Mouse (Mus musculus) intestine, embryonic 16.5 days (tissue): ENCODE results near the gene Gm9. TPM values are rescaled to one million over a fixed set of nuclear protein-coding genes. Genes with fewer than 3 reads are reported as not detected.
"Not testable (repeated sequence)": the region's sequence is repeated elsewhere in the genome, so short reads cannot be mapped to it uniquely, and the experiment has no call there.

Experiments used
- ATAC-seq: fragments of 200-750 bp; cut with Nextera tagmentation; 2 replicates; pipeline ENCODE4 v1.8.0; 2017; ENCODE audit warnings: moderate TSS enrichment, moderate library complexity
- H3K27ac ChIP-seq: fragments of 300-500 bp; sonication (generic); 2 replicates; pipeline ENCODE4 v1.5.1; 2014; ENCODE audit warnings: mild to moderate bottlenecking, low read length
- H3K27me3 ChIP-seq: fragments of 300-500 bp; sonication (generic); replicated peaks from 2 replicates; pipeline ENCODE4 v1.6.1; 2014; ENCODE audit warnings: low read length, control low read depth, mixed read lengths; ENCODE audit not compliant: control insufficient read depth, insufficient read depth
- H3K36me3 ChIP-seq: fragments of 300-500 bp; sonication (generic); 2 replicates; pipeline ENCODE4 v1.6.1; 2014; ENCODE audit warnings: low read length, control low read depth; ENCODE audit not compliant: control insufficient read depth, insufficient read depth
- H3K4me1 ChIP-seq: fragments of 300-500 bp; sonication (generic); 2 replicates; pipeline ENCODE4 v1.6.1; 2014; ENCODE audit warnings: low read length, control low read depth, mixed read lengths; ENCODE audit not compliant: control insufficient read depth, insufficient read depth
- H3K4me2 ChIP-seq: fragments of 300-500 bp; sonication (generic); 2 replicates; pipeline ENCODE4 v1.6.1; 2014; ENCODE audit warnings: low read depth, low read length, control low read depth
- H3K4me3 ChIP-seq: fragments of 300-500 bp; sonication (generic); 2 replicates; pipeline ENCODE4 v1.5.1; 2014; ENCODE audit warnings: mild to moderate bottlenecking, low read length
- H3K9ac ChIP-seq: fragments of 300-500 bp; sonication (generic); 2 replicates; pipeline ENCODE4 v1.6.1; 2014; ENCODE audit warnings: low read depth, low read length
- H3K9me3 ChIP-seq: fragments of 300-500 bp; sonication (generic); 2 replicates; pipeline ENCODE4 v1.6.1; 2016; ENCODE audit warnings: low read length, control low read depth; ENCODE audit not compliant: control insufficient read depth
- WGBS: fragments of 180-500 bp; shearing (Covaris S2); extraction: QIAGEN DNeasy Blood & Tissue Kit; methylation state at CpG from one replicate; pipeline ENCODE4 v1.1.7; 2014; 5-methylcytosine and 5-hydroxymethylcytosine counted together
- polyA plus RNA-seq: library from polyadenylated mRNA; unstranded; fragments of >200 nt; fragmentation: Nextera tagmentation; extraction: Ambion mirVana; gene quantifications from 2 replicates; pipeline ENCODE4 v1.2.1, GENCODE M21; 2015

Gm9 gene
- not detected in 2 replicates for polyA plus RNA-seq

DNA sequence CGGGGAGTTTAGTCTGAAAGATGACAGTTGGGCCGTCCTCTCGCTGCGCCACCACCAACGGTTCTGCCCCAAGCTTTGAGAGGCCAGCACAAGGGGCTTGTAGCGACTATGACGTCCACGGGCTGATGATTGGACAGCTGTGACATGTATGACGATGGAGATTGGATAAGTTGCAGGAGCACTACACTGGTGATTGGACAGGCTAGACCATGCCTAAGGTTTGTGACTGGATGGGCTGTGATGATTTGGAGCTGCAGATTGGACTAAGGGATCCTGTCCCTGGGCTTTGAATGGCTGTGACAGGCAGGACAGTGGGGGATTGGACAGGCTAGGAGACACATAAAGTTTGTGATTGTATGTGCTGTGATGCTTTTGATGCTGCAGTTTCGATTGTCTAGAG, at the start of gene Gm9:
Gene Gm9, minus strand, starts transcription at position 101 of the 400 bp plus-strand sequence.
- Histone ChIP-seq H3K4me3 (no peak within 1 kb of the TSS), H3K9me3 (no peaks in the 10 kb centered on the region), H3K27me3 (no peaks in the 10 kb centered on the region), H3K9ac (no peak within 1 kb of the TSS), H3K27ac (no peak within 1 kb of the TSS), H3K4me2 (no peak within 1 kb of the TSS), H3K36me3 (no peaks in the 10 kb centered on the region), H3K4me1 (no peaks in the 10 kb centered on the region)
- no peak for ATAC-seq
- WGBS: 86% methylated on average over 10 of the region's 10 CpGs

DNA sequence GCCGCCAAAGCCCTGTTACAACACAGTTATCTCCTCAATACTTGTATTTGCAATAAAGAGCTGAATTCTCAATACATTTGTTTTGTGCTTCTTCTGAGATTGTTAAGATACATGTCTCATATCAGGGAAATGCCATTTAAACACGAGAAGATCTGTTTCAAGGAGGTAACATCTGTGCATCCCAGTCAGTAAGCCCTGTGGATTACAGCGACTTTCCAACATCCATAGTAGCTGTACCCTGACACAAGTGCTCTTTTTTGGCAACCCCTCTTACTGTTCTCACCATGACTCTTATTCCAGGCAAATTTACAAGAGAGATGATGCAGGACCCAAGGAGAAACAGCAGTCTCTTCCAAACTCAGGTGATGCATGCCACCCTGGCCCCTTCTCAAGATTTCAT, 38.8 kb upstream of the Gm9 start, which contains the start of gene Rhox3a:
Gene Rhox3a, plus strand, starts transcription at position 301 of the 400 bp plus-strand sequence.
- not testable (repeated sequence) for H3K4me3 ChIP-seq, H3K4me1 ChIP-seq, H3K36me3 ChIP-seq, H3K4me2 ChIP-seq, H3K9ac ChIP-seq, H3K27me3 ChIP-seq, ATAC-seq, H3K9me3 ChIP-seq, H3K27ac ChIP-seq
- WGBS: no CpG with 5 or more reads among the region's 3 CpGs

DNA sequence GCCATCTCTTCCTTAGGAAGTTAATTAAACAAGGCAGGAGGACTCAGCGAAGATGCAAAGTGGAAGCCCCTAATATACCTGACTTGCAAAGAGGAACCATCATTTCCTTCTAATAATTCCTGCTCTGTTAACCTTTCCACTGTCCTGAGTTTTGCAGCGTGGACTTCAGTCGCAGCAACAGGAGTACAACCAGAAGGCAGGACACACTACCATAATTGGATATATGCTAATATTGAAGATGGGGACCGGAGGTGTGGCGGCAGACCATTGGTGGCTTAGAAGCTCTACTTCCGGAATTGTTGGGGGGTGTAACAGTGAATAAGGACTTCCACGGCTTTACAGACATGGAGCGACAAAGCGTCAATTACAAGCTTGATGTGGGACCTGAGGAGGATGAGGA, 33.8 kb upstream of the Gm9 start, which contains the start of gene Rhox2a:
Gene Rhox2a, plus strand, starts transcription at position 301 of the 400 bp plus-strand sequence.
- H3K4me2 ChIP-seq, H3K9me3 ChIP-seq, H3K9ac ChIP-seq, H3K4me3 ChIP-seq, H3K4me1 ChIP-seq, H3K36me3 ChIP-seq, ATAC-seq, H3K27ac ChIP-seq, H3K27me3 ChIP-seq: not testable (repeated sequence)
- no CpG with 5 or more reads among the region's 9 CpGs for WGBS

DNA sequence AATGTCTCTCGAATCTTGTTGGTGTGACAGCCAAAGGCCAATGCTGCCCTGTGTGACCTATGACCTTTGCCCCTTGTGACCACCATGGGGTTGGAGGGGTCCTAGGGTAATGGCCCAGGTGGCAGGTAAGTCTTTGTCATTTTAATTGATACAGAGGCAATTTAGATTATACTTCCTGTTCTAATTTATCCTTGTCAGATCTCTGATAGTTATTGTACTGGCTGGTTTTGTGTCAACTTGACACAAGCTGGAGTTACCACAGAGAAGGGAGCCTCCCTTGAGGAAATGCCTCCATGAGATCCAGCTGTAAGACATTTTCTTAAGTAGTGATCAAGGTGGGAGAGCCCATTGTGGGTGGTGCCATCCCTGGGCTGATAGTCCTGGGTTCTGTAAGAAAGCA, 11.3 kb upstream of the Gm9 start, which contains the start of gene Rhox1:
Gene Rhox1, minus strand, starts transcription at position 101 of the 400 bp plus-strand sequence.
- not testable (repeated sequence) for H3K9ac ChIP-seq, H3K27me3 ChIP-seq, H3K4me1 ChIP-seq, H3K27ac ChIP-seq, H3K4me3 ChIP-seq, ATAC-seq, H3K36me3 ChIP-seq, H3K9me3 ChIP-seq, H3K4me2 ChIP-seq
- WGBS: 71% methylated on average over 1 of the region's 1 CpGs

- Histone ChIP-seq H3K4me1 (no peaks in the 10 kb centered on the region), H3K9ac (no peak overlapping the region), H3K4me2 (no peak overlapping the region), H3K27me3 (no peaks in the 10 kb centered on the region), H3K4me3 (no peak overlapping the region), H3K36me3 (no peaks in the 10 kb centered on the region), H3K27ac (no peak overlapping the region), H3K9me3 (no peaks in the 10 kb centered on the region)
- no peak for ATAC-seq
- 59% methylated on average over 8 of the region's 8 CpGs for WGBS
These were observed 12.2 kb downstream of the Gm9 start for GRCm38 (mm10) chrX:37198676-37199075.

DNA sequence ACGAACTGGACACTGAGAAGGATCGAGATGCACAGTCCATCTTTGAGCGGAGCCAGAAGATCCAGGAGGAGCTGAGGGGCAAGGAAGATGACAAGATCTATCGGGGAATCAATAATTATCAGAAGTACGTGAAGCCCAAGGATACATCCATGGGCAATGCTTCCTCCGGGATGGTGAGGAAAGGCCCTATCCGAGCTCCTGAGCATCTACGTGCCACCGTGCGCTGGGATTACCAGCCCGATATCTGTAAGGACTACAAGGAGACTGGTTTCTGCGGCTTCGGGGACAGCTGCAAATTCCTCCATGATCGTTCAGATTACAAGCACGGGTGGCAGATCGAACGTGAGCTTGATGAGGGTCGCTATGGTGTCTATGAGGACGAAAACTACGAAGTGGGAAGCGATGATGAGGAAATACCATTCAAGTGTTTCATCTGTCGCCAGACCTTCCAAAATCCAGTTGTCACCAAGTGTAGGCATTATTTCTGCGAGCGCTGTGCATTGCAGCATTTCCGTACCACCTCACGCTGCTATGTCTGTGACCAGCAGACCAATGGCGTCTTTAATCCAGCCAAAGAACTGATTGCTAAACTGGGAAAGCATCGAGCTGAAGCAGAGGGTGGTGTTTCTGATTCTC, 19.0 kb downstream of the Gm9 start:
- Histone ChIP-seq H3K27me3 (no peaks in the 10 kb centered on the region), H3K4me3 (peak overlapping the region; percentile 62), H3K9ac (peak overlapping the region; percentile 67), H3K4me2 (peak overlapping the region; percentile 64), H3K4me1 (no peaks in the 10 kb centered on the region), H3K9me3 (no peaks in the 10 kb centered on the region), H3K36me3 (no peaks in the 10 kb centered on the region), H3K27ac (no peak overlapping the region)
- 24% methylated on average over 28 of the region's 28 CpGs for WGBS
- ATAC-seq: peak; percentile 22; the same call in 1 of the 2 replicates

GRCm38 (mm10) chrX:37191105-37191743, 19.6 kb downstream of the Gm9 start, which contains the start of the genes Ndufa1 and Rnf113a1:
TSS of gene Ndufa1 (minus strand) at chrX:37191163.
TSS of gene Rnf113a1 (plus strand) at chrX:37191245.
- peak within 1 kb of the TSS; percentile 64 for H3K4me2 ChIP-seq
- peak within 1 kb of the TSS; percentile 67 for H3K9ac ChIP-seq
- H3K4me3 ChIP-seq: peak within 1 kb of the TSS; percentile 62
- no peaks in the 10 kb centered on the region for H3K9me3 ChIP-seq
- WGBS: 18% methylated on average over 54 of the region's 63 CpGs
- H3K27me3 ChIP-seq: no peaks in the 10 kb centered on the region
- 0 out of 2 replicates have a peak within 1 kb of the TSS, but pooled peaks have one; percentile 51 for H3K27ac ChIP-seq
- ATAC-seq: peak; percentile 93
- no peaks in the 10 kb centered on the region for H3K4me1 ChIP-seq
- no peaks in the 10 kb centered on the region for H3K36me3 ChIP-seq

DNA sequence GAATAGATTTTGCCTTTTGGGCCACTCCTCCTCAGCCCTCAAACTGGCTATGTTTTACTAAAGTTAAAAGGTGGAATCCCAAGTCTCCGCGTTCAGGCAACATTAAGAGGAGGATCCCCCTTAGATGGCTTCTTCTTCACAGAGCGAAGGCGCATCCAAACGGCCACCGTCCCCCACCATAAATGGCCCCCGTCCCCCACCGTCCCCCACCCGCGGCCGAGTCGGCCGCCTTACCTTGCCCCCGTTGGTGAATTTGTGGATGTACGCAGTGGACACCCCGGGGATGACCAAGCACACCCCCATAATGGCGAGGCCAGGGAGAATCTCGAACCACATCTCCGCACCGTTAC, 20.1 kb downstream of the Gm9 start:
- H3K9ac ChIP-seq: peak overlapping the region; percentile 67
- H3K36me3 ChIP-seq: no peaks in the 10 kb centered on the region
- peak overlapping the region; percentile 62 for H3K4me3 ChIP-seq
- peak overlapping the region; percentile 56 for H3K4me2 ChIP-seq
- ATAC-seq: no peak
- WGBS: 17% methylated on average over 18 of the region's 20 CpGs
- H3K27ac ChIP-seq: no peak overlapping the region
- no peaks in the 10 kb centered on the region for H3K4me1 ChIP-seq
- no peaks in the 10 kb centered on the region for H3K27me3 ChIP-seq
- H3K9me3 ChIP-seq: no peaks in the 10 kb centered on the region

GRCm38 (mm10) chrX:37184401-37184800, 26.4 kb downstream of the Gm9 start:
- ATAC-seq, H3K4me3 ChIP-seq: not testable (repeated sequence)
- WGBS: 67% methylated on average over 7 of the region's 8 CpGs

More at GRCm38 (mm10) chrX:37184401-37184800, 26.4 kb downstream of the Gm9 start:
- H3K4me2 ChIP-seq, H3K27ac ChIP-seq, H3K4me1 ChIP-seq, H3K9ac ChIP-seq, H3K36me3 ChIP-seq, H3K9me3 ChIP-seq, H3K27me3 ChIP-seq: not testable (repeated sequence)
